Mouse (Mus musculus): ENCODE results near the gene Serpinc1.

GRCm38 (mm10) chr1:161041261-161042020 lies 63.1 kb downstream of the Serpinc1 start:
- TF ChIP-seq CTCF (IDR thresholded peaks at IDR 0.05; ENCODE audit: control insufficient read depth, insufficient read depth, insufficient read length) (no peak), MYOD1 (IDR thresholded peaks at IDR 0.05; ENCODE audit: control insufficient read depth, insufficient read length, low read depth) (no peak), MAX (IDR thresholded peaks at IDR 0.05) (no peak), USF1 (IDR thresholded peaks at IDR 0.05; ENCODE audit: low read depth) (no peak)

Measured in C2C12 (cell line).